11 mouse cellular contexts compared by ENCODE assay signal in genomic region chr11:68962159-68962558, GRCm38 (mm10). TPM values are rescaled to one million over a fixed set of nuclear protein-coding genes. Genes with fewer than 3 reads are reported as not detected.
DNase-seq lines count a peak whose midpoint lies in the region; ATAC-seq and TF ChIP-seq lines count a peak whose summit lies in the region.
"Not testable (repeated sequence)": the region's sequence is repeated elsewhere in the genome, so short reads cannot be mapped to it uniquely, and the experiment has no call there.
"Had no signal": no experiment of that assay in that cellular context is flagged by ENCODE, and none has a peak within 500 bp of the region (broad histone marks: within the 10 kb centered on the region; RNA-seq: fewer than 3 reads in every experiment).

No protein-coding gene starts in this region.

- TF ChIP-seq CTCF in E14TG2a.4 (conservative IDR thresholded peaks at IDR 0.05; ENCODE audit: low read length): not testable (repeated sequence)

- not testable (repeated sequence) for H3K9me3 ChIP-seq in E14TG2a.4 (ENCODE audit: low read length); embryonic facial prominence, embryonic 12.5 days; kidney, embryonic 15.5 days (replicated peaks); limb, embryonic 13.5 days

- WGBS in embryonic facial prominence, embryonic 12.5 days: 20% methylated on average over 11 of the region's 11 CpGs
- WGBS in kidney, embryonic 15.5 days: 21% methylated on average over 11 of the region's 11 CpGs
- 20% methylated on average over 11 of the region's 11 CpGs for WGBS in limb, embryonic 13.5 days

- not testable (repeated sequence) for H3K27ac ChIP-seq in embryonic facial prominence, embryonic 12.5 days; kidney, embryonic 15.5 days; limb, embryonic 13.5 days

- not testable (repeated sequence) for ATAC-seq in embryonic facial prominence, embryonic 12.5 days (ENCODE audit: insufficient number of reproducible peaks, insufficient read depth, low FRiP score, low TSS enrichment); kidney, embryonic 15.5 days (replicated peaks; ENCODE audit: low FRiP score); limb, embryonic 13.5 days (ENCODE audit: low FRiP score, low read depth)

- H3K27me3 ChIP-seq in E14TG2a.4 (ENCODE audit: insufficient read depth, low read length); embryonic facial prominence, embryonic 12.5 days; kidney, embryonic 15.5 days; limb, embryonic 13.5 days: not testable (repeated sequence)

- not testable (repeated sequence) for H3K36me3 ChIP-seq in E14TG2a.4 (ENCODE audit: insufficient read depth, low read length); embryonic facial prominence, embryonic 12.5 days; kidney, embryonic 15.5 days; limb, embryonic 13.5 days

- peak overlapping the region; percentile 50; the same call in 1 of the 2 replicates for H3K4me3 ChIP-seq in E14TG2a.4 (replicated peaks; ENCODE audit: low read length)
- not testable (repeated sequence) for H3K4me3 ChIP-seq in embryonic facial prominence, embryonic 12.5 days; kidney, embryonic 15.5 days (replicated peaks); limb, embryonic 13.5 days

- peak; percentile 95 for DNase-seq in heart, adult 11 months

- H3K9ac ChIP-seq in embryonic facial prominence, embryonic 12.5 days; kidney, embryonic 15.5 days; limb, embryonic 13.5 days: not testable (repeated sequence)

- H3K4me2 ChIP-seq in embryonic facial prominence, embryonic 12.5 days (replicated peaks): 0 out of 2 replicates have a peak overlapping the region, but pooled peaks have one; percentile 5
- 0 out of 2 replicates have a peak overlapping the region, but pooled peaks have one; percentile 14 for H3K4me2 ChIP-seq in kidney, embryonic 15.5 days
- H3K4me2 ChIP-seq in limb, embryonic 13.5 days (replicated peaks): 0 out of 2 replicates have a peak overlapping the region, but pooled peaks have one; percentile 4

- H3K4me1 ChIP-seq in E14TG2a.4 (replicated peaks; ENCODE audit: low read depth, low read length): peaks cover 39% of the 10 kb centered on the region
- not testable (repeated sequence) for H3K4me1 ChIP-seq in embryonic facial prominence, embryonic 12.5 days; limb, embryonic 13.5 days
- H3K4me1 ChIP-seq in kidney, embryonic 15.5 days: peaks cover 14% of the 10 kb centered on the region

RNA-seq across cellular contexts. Expression of gene Arhgef15, which starts 4.9 kb away (rescaled TPM):
- polyA plus RNA-seq in embryonic facial prominence, embryonic 12.5 days (2016; fragmentation: Nextera tagmentation; extraction: Ambion mirVana): 8.1 and 8.5 TPM in 2 replicates
- 15.8 and 19.6 TPM in 2 replicates for polyA plus RNA-seq in kidney, embryonic 15.5 days (2015; fragmentation: Nextera tagmentation; extraction: Ambion mirVana)
- polyA plus RNA-seq in limb, embryonic 13.5 days (2015; fragmentation: Nextera tagmentation; extraction: Ambion mirVana): 6.3 and 7.2 TPM in 2 replicates

RNA-seq across cellular contexts. Expression of gene Slc25a35, which starts 5.8 kb away (rescaled TPM):
- 2.6 and 4.1 TPM in 2 replicates for polyA plus RNA-seq in embryonic facial prominence, embryonic 12.5 days (2016; fragmentation: Nextera tagmentation; extraction: Ambion mirVana)
- polyA plus RNA-seq in kidney, embryonic 15.5 days (2015; fragmentation: Nextera tagmentation; extraction: Ambion mirVana): 4.8 and 5.0 TPM in 2 replicates
- polyA plus RNA-seq in limb, embryonic 13.5 days (2015; fragmentation: Nextera tagmentation; extraction: Ambion mirVana): 2.4 and 3.0 TPM in 2 replicates

RNA-seq across cellular contexts. Expression of gene Rangrf, which starts 12.8 kb away (rescaled TPM):
- 59.3 and 64.2 TPM in 2 replicates for polyA plus RNA-seq in embryonic facial prominence, embryonic 12.5 days (2016; fragmentation: Nextera tagmentation; extraction: Ambion mirVana)
- 63.4 and 67.7 TPM in 2 replicates for polyA plus RNA-seq in kidney, embryonic 15.5 days (2015; fragmentation: Nextera tagmentation; extraction: Ambion mirVana)
- 54.5 and 58.1 TPM in 2 replicates for polyA plus RNA-seq in limb, embryonic 13.5 days (2015; fragmentation: Nextera tagmentation; extraction: Ambion mirVana)

RNA-seq across cellular contexts. Expression of gene Odf4, which starts 35.3 kb away (rescaled TPM):
- polyA plus RNA-seq in embryonic facial prominence, embryonic 12.5 days (2016; fragmentation: Nextera tagmentation; extraction: Ambion mirVana): not detected in 2 replicates
- polyA plus RNA-seq in kidney, embryonic 15.5 days (2015; fragmentation: Nextera tagmentation; extraction: Ambion mirVana): not detected in 2 replicates
- not detected in 2 replicates for polyA plus RNA-seq in limb, embryonic 13.5 days (2015; fragmentation: Nextera tagmentation; extraction: Ambion mirVana)
- polyA plus RNA-seq: activated CD4-positive, CD25-positive, alpha-beta regulatory T cell, adult 4 months; CD4-positive, CD25-positive, alpha-beta regulatory T cell, adult 4 months; embryonic facial prominence, embryonic 10.5 days; embryonic facial prominence, embryonic 14.5 days; forebrain, embryonic 11.5 days; Patski had no signal

RNA-seq across cellular contexts. Expression of gene Pfas, which starts 46.1 kb away (rescaled TPM):
- 44.0 and 44.3 TPM in 2 replicates for polyA plus RNA-seq in embryonic facial prominence, embryonic 12.5 days (2016; fragmentation: Nextera tagmentation; extraction: Ambion mirVana)
- 43.9 and 45.9 TPM in 2 replicates for polyA plus RNA-seq in kidney, embryonic 15.5 days (2015; fragmentation: Nextera tagmentation; extraction: Ambion mirVana)
- polyA plus RNA-seq in limb, embryonic 13.5 days (2015; fragmentation: Nextera tagmentation; extraction: Ambion mirVana): 39.6 and 40.6 TPM in 2 replicates
